Comparison of ENCODE assay signal across 8 mouse cellular contexts in genomic region chr16:44394577-44395243, GRCm38 (mm10). TPM values are rescaled to one million over a fixed set of nuclear protein-coding genes. Genes with fewer than 3 reads are reported as not detected.
A peak's percentile ranks its signal among the peaks of the same experiment; 100 is the strongest.
DNase-seq lines count a peak whose midpoint lies in the region; ATAC-seq and TF ChIP-seq lines count a peak whose summit lies in the region.

Cfap44 (plus strand) TSS chr16:44394796.

- no peak for TF ChIP-seq POLR2A in bone marrow macrophage, adult 2 months (IDR thresholded peaks at IDR 0.05; ENCODE audit: borderline replicate concordance, low read depth, low read length)
- TF ChIP-seq POLR2A in liver, adult 2 months (IDR thresholded peaks at IDR 0.05; ENCODE audit: extremely low read depth, insufficient read depth, low read length): no peak
- TF ChIP-seq POLR2A in myocyte (IDR thresholded peaks at IDR 0.05; ENCODE audit: insufficient read length, low read depth): no peak

- no peaks in the 10 kb centered on the region for H3K79me2 ChIP-seq in liver, adult 2 months (ENCODE audit: control insufficient read depth, insufficient read depth, low read length)
- no peaks in the 10 kb centered on the region for H3K79me2 ChIP-seq in myocyte (ENCODE audit: control insufficient read depth, insufficient read depth)

- no peak within 1 kb of the TSS for H3K27ac ChIP-seq in bone marrow macrophage, adult 2 months (ENCODE audit: insufficient read depth, low read depth, low read length)
- no peak within 1 kb of the TSS for H3K27ac ChIP-seq in embryonic facial prominence, embryonic 15.5 days (replicated peaks)
- H3K27ac ChIP-seq in heart, postnatal 0 days (ENCODE audit: low read depth): no peak within 1 kb of the TSS
- no peak within 1 kb of the TSS for H3K27ac ChIP-seq in liver, adult 2 months (replicated peaks; ENCODE audit: insufficient read depth, low read depth, low read length)
- no peak within 1 kb of the TSS for H3K27ac ChIP-seq in stomach, embryonic 16.5 days (ENCODE audit: low read length)

- no peak within 1 kb of the TSS for H3ac ChIP-seq in myocyte (ENCODE audit: control insufficient read depth, insufficient read length)

- no peaks in the 10 kb centered on the region for H3K27me3 ChIP-seq in embryonic facial prominence, embryonic 15.5 days
- no peaks in the 10 kb centered on the region for H3K27me3 ChIP-seq in heart, postnatal 0 days (ENCODE audit: control insufficient read depth, insufficient read depth, low read length)
- H3K27me3 ChIP-seq in liver, adult 2 months (ENCODE audit: control insufficient read depth, insufficient read depth, low read length): no peaks in the 10 kb centered on the region
- no peaks in the 10 kb centered on the region for H3K27me3 ChIP-seq in myocyte (ENCODE audit: control insufficient read depth, insufficient read depth, insufficient read length)
- no peaks in the 10 kb centered on the region for H3K27me3 ChIP-seq in stomach, embryonic 16.5 days (ENCODE audit: control insufficient read depth, insufficient read depth, low read length)

- DNase-seq in CD4-positive, CD25-positive, alpha-beta regulatory T cell, adult 2 months (ENCODE audit: low read depth, low spot score): peak; percentile 84
- DNase-seq in heart, postnatal 0 days (ENCODE audit: low spot score): peak; percentile 80
- peak; percentile 84 for DNase-seq in kidney, postnatal 14 days
- peak; percentile 18 for DNase-seq in liver, adult 2 months (ENCODE audit: extremely low read depth, low read depth, low spot score)

- peak; percentile 83 for ATAC-seq in embryonic facial prominence, embryonic 15.5 days (ENCODE audit: insufficient number of reproducible peaks, low FRiP score, low TSS enrichment, low read depth)
- peak; percentile 72 for ATAC-seq in heart, postnatal 0 days (ENCODE audit: insufficient read depth, low read depth)
- peak; percentile 82 for ATAC-seq in stomach, embryonic 16.5 days (ENCODE audit: insufficient read depth, low FRiP score)

- WGBS in embryonic facial prominence, embryonic 15.5 days: 2% methylated on average over 17 of the region's 17 CpGs
- 3% methylated on average over 17 of the region's 17 CpGs for WGBS in heart, postnatal 0 days
- WGBS in liver, adult 2 months: 3% methylated on average over 17 of the region's 17 CpGs
- 3% methylated on average over 17 of the region's 17 CpGs for WGBS in stomach, embryonic 16.5 days

- H3K9me3 ChIP-seq in embryonic facial prominence, embryonic 15.5 days (replicated peaks): no peaks in the 10 kb centered on the region
- no peaks in the 10 kb centered on the region for H3K9me3 ChIP-seq in heart, postnatal 0 days (replicated peaks; ENCODE audit: control insufficient read depth, low read length)
- no peaks in the 10 kb centered on the region for H3K9me3 ChIP-seq in stomach, embryonic 16.5 days (replicated peaks; ENCODE audit: control insufficient read depth, low read length)

- TF ChIP-seq EP300 in heart, postnatal 0 days (IDR thresholded peaks at IDR 0.05; ENCODE audit: low read depth): no peak

- no peaks in the 10 kb centered on the region for H3K4me1 ChIP-seq in bone marrow macrophage, adult 2 months (ENCODE audit: control insufficient read depth, insufficient read depth, low read length)
- H3K4me1 ChIP-seq in embryonic facial prominence, embryonic 15.5 days: peaks cover 8% of the 10 kb centered on the region
- H3K4me1 ChIP-seq in heart, postnatal 0 days (ENCODE audit: control insufficient read depth, insufficient read depth): no peaks in the 10 kb centered on the region
- peaks cover 4% of the 10 kb centered on the region; the same call in 1 of the 2 replicates for H3K4me1 ChIP-seq in liver, adult 2 months (ENCODE audit: control insufficient read depth, insufficient read depth, low read length)
- H3K4me1 ChIP-seq in stomach, embryonic 16.5 days (ENCODE audit: control insufficient read depth, insufficient read depth, low read length): peaks cover 9% of the 10 kb centered on the region

- no peak within 1 kb of the TSS for H3K9ac ChIP-seq in embryonic facial prominence, embryonic 15.5 days
- H3K9ac ChIP-seq in heart, postnatal 0 days (replicated peaks; ENCODE audit: low read depth, low read length): no peak within 1 kb of the TSS
- no peak within 1 kb of the TSS for H3K9ac ChIP-seq in liver, adult 2 months (ENCODE audit: low read depth, low read length)
- peak within 1 kb of the TSS; percentile 47 for H3K9ac ChIP-seq in stomach, embryonic 16.5 days (ENCODE audit: low read length)

- peaks cover 7% of the 10 kb centered on the region; the same call in 1 of the 2 replicates for H3K36me3 ChIP-seq in embryonic facial prominence, embryonic 15.5 days
- H3K36me3 ChIP-seq in heart, postnatal 0 days (replicated peaks; ENCODE audit: control insufficient read depth, insufficient read depth, low read length): 0 out of 2 replicates have a peak, but pooled peaks cover 3% of the 10 kb centered on the region
- H3K36me3 ChIP-seq in liver, adult 2 months (ENCODE audit: control insufficient read depth, insufficient read depth, low read length): no peaks in the 10 kb centered on the region
- no peaks in the 10 kb centered on the region for H3K36me3 ChIP-seq in myocyte (ENCODE audit: control insufficient read depth, insufficient read depth)
- H3K36me3 ChIP-seq in stomach, embryonic 16.5 days (ENCODE audit: control insufficient read depth, insufficient read depth, low read length): no peaks in the 10 kb centered on the region

- H3K4me3 ChIP-seq in bone marrow macrophage, adult 2 months (ENCODE audit: insufficient read depth, low read length): 0 out of 2 replicates have a peak within 1 kb of the TSS, but pooled peaks have one; percentile 10
- peak within 1 kb of the TSS; percentile 30 for H3K4me3 ChIP-seq in embryonic facial prominence, embryonic 15.5 days (replicated peaks)
- peak within 1 kb of the TSS; percentile 21 for H3K4me3 ChIP-seq in heart, postnatal 0 days (ENCODE audit: low read depth, low read length)
- no peak within 1 kb of the TSS for H3K4me3 ChIP-seq in liver, adult 2 months (ENCODE audit: insufficient read depth, low read depth, low read length)
- H3K4me3 ChIP-seq in myocyte: no peak within 1 kb of the TSS
- peak within 1 kb of the TSS; percentile 37 for H3K4me3 ChIP-seq in stomach, embryonic 16.5 days (replicated peaks; ENCODE audit: low read length)

- H3K4me2 ChIP-seq in embryonic facial prominence, embryonic 15.5 days (replicated peaks): peak within 1 kb of the TSS; percentile 55
- peak within 1 kb of the TSS; percentile 54 for H3K4me2 ChIP-seq in heart, postnatal 0 days (ENCODE audit: low read depth, low read length)
- H3K4me2 ChIP-seq in myocyte (ENCODE audit: low read depth): peak within 1 kb of the TSS; percentile 55
- peak within 1 kb of the TSS; percentile 56 for H3K4me2 ChIP-seq in stomach, embryonic 16.5 days (ENCODE audit: low read depth, low read length)

- no peak for TF ChIP-seq CTCF in bone marrow macrophage, adult 2 months (IDR thresholded peaks at IDR 0.05; ENCODE audit: low read depth, low read length)
- TF ChIP-seq CTCF in heart, postnatal 0 days (IDR thresholded peaks at IDR 0.05; ENCODE audit: low read depth): no peak
- TF ChIP-seq CTCF in liver, adult 2 months (IDR thresholded peaks at IDR 0.05; ENCODE audit: low read depth, low read length): no peak

TF ChIP-seq in myocyte, 11 proteins besides CTCF, POLR2A, EP300 and RAD21:
- no peak for TF ChIP-seq POLR2AphosphoS2 (IDR thresholded peaks at IDR 0.05; ENCODE audit: insufficient read length, low read depth)
- no peak for TF ChIP-seq MAX (IDR thresholded peaks at IDR 0.05; ENCODE audit: low read depth)
- TF ChIP-seq SRF (IDR thresholded peaks at IDR 0.05; ENCODE audit: control insufficient read depth, insufficient read length, low read depth): no peak
- no peak for TF ChIP-seq CEBPB (IDR thresholded peaks at IDR 0.05; ENCODE audit: insufficient read depth, poor library complexity, severe bottlenecking)
- TF ChIP-seq TCF3 (IDR thresholded peaks at IDR 0.05; ENCODE audit: insufficient read length, low read depth): no peak
- no peak for TF ChIP-seq REST (IDR thresholded peaks at IDR 0.05; ENCODE audit: insufficient read depth, insufficient read length)
- TF ChIP-seq USF1 (IDR thresholded peaks at IDR 0.05; ENCODE audit: low read depth): no peak
- no peak for TF ChIP-seq TCF12 (IDR thresholded peaks at IDR 0.05; ENCODE audit: insufficient read depth, poor library complexity, severe bottlenecking)
- no peak for TF ChIP-seq E2F4 (IDR thresholded peaks at IDR 0.05; ENCODE audit: insufficient read depth)
- no peak for TF ChIP-seq MYOG (IDR thresholded peaks at IDR 0.05; ENCODE audit: control insufficient read depth in 1 of 3, insufficient read depth in 1 of 3, insufficient read length in 2 of 3, low read depth in 2 of 3)
- TF ChIP-seq MYOD1 (IDR thresholded peaks at IDR 0.05; ENCODE audit: control insufficient read depth in 1 of 3, insufficient read length in 2 of 3, low read depth in 2 of 3): no peak

RNA-seq across cellular contexts. Expression of gene Cfap44, which starts in this region (rescaled TPM):
- not detected in 2 replicates for polyA plus RNA-seq in bone marrow macrophage, adult 2 months (2012; ENCODE audit: insufficient read depth, insufficient read length, missing spikeins)
- polyA plus RNA-seq in embryonic facial prominence, embryonic 15.5 days (2015; fragmentation: Nextera tagmentation; extraction: Ambion mirVana): 3.0 and 5.3 TPM in 2 replicates
- total RNA-seq in heart, postnatal 0 days (2014; rRNA removed; ENCODE audit: low replicate concordance): not detected in 2 replicates
- polyA plus RNA-seq in heart, postnatal 0 days (2015; fragmentation: Nextera tagmentation; extraction: Ambion mirVana): 0.37 TPM in 1 of 2 replicates, not detected in the other
- not detected in 2 replicates for total RNA-seq in liver, adult 2 months (2014; rRNA removed)
- not detected in 2 replicates for polyA plus RNA-seq in liver, adult 2 months (2012; rRNA removed)
- not detected for polyA plus RNA-seq in myocyte (2012; fragmentation: generic; extraction: Trizol)
- polyA plus RNA-seq in stomach, embryonic 16.5 days (2015; fragmentation: Nextera tagmentation; extraction: Ambion mirVana): 0.41 and 0.43 TPM in 2 replicates

Comparison
In these comparisons a context has a peak if more than half of its experiments do, and no peak if none do; other contexts are left out.
1. Peak in DNase-seq, ATAC-seq, H3K4me3 ChIP-seq and H3K4me2 ChIP-seq in heart, postnatal 0 days; RNA of the gene not detected or under 1 TPM.
2. Peak in DNase-seq in liver, adult 2 months; RNA of the gene not detected or under 1 TPM.
3. Peak in ATAC-seq, H3K4me3 ChIP-seq, H3K9ac ChIP-seq and H3K4me2 ChIP-seq in stomach, embryonic 16.5 days; RNA of the gene not detected or under 1 TPM.
4. DNase-seq: peak in every context shown above with its lines; median percentile 84 in CD4-positive, CD25-positive, alpha-beta regulatory T cell, adult 2 months; 84 in kidney, postnatal 14 days; 80 in heart, postnatal 0 days; 18 in liver, adult 2 months.
5. H3K4me3 ChIP-seq: peak in bone marrow macrophage, adult 2 months (single experiment) and embryonic facial prominence, embryonic 15.5 days (single experiment); none in liver, adult 2 months (single experiment) and myocyte (single experiment).
6. Peak in every context shown above with its lines, with median percentiles within 50 percentile points of each other: ATAC-seq and H3K4me2 ChIP-seq.